Mouse (Mus musculus): ENCODE data around the gene Dop1b.
A peak's percentile ranks its signal among the peaks of the same experiment; 100 is the strongest.
"Not testable (repeated sequence)": the region's sequence is repeated elsewhere in the genome, so short reads cannot be mapped to it uniquely, and the experiment has no call there.

The Dop1b gene

GRCm38 (mm10) chr16:93797841-93798492 lies 86.3 kb downstream of the Dop1b start:
- no peak for DNase-seq

DNA sequence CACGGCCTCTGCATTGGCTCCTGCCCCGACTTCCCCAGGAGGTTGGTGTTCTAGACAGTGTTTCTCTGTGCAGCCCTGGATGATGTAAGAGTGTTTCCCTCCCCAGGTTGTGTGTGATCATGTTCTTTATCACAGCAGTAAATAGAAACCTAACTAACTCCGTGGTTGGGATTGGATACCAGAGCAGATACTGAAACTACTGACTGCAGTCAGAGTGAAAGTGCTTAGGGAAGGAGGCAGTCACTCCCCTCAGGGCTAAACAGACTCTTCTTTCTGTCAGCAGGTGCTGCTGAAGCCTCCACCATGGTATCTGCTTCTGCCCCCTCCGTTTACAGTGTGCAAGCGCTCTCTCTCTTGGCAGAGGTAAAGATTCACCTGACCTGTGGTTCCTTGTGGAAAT lies 86.9 kb downstream of the Dop1b start:
- no peak for DNase-seq

- no peak for DNase-seq
These were observed 87.4 kb downstream of the Dop1b start for GRCm38 (mm10) chr16:93799071-93799470.

GRCm38 (mm10) chr16:93799936-93800335 lies 88.2 kb downstream of the Dop1b start:
- DNase-seq: no peak

GRCm38 (mm10) chr16:93807167-93807566 lies 95.5 kb downstream of the Dop1b start:
- no peak for DNase-seq

GRCm38 (mm10) chr16:93807961-93808554 lies 96.4 kb downstream of the Dop1b start:
- peak; percentile 65 for DNase-seq

DNA sequence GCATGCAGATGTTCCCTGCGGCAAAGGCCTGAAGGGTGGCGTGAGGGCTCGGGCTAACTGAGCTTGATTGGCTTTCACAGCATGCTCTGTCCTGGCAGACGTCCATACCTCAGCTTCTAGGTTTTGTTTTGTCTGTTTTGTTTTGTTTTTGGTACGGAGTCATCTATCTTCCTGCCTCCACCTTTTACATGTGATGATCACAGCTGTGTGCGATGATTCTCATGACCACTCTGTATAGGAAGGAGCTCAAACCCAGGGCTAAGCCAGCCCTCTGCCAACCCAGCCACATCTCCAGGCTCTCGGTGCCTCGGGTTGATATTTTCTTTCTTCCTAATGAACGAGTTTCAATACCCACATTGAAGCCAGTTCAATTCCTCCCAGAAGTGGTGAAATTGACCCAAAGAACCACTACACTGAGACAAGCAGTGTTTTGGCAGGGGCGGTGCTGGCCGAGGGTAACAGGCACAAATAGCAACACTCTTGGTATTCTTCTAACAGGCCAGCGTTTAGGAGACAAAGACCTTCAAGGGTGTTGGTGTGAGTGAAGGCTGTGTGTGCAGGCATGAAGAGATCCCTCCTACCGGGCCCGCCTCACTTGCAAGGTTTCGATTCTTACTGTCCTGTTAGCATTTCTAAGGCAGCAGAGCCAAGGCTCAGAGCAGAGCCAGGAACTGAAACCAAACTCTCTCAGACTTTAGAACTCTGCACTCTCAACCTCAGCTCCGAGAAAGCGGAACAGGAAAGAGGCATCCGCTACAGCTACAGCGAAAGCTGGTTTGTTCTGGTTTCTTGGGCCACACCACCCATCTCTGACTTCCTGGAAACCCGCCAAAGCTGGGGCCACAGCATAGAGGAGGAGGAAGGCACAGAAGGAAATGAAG lies 104.4 kb downstream of the Dop1b start:
- DNase-seq: peak; percentile 89

- DNase-seq: no peak
These were observed 105.2 kb downstream of the Dop1b start for GRCm38 (mm10) chr16:93816861-93817260.

DNA sequence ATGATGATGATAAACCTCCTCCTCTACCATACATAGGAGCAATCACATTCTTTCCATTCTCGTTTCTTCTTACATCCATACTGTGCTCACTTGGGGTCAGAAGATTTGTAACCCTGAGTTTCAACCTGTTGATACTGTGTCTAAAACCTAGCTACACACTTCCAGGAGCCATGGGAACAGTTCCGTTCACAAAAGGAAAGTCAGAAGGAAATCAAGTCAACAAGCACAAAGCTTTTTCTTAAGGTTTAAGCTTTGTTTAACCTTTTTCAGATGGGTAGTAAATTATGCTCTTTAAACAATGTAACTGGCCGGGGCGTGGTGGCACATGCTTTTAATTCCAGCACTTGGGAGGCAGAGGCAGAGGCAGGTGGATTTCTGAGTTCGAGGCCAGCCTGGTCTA lies 105.7 kb downstream of the Dop1b start:
- no peak for DNase-seq

GRCm38 (mm10) chr16:93818691-93819324 lies 107.1 kb downstream of the Dop1b start:
- no peak for DNase-seq

DNA sequence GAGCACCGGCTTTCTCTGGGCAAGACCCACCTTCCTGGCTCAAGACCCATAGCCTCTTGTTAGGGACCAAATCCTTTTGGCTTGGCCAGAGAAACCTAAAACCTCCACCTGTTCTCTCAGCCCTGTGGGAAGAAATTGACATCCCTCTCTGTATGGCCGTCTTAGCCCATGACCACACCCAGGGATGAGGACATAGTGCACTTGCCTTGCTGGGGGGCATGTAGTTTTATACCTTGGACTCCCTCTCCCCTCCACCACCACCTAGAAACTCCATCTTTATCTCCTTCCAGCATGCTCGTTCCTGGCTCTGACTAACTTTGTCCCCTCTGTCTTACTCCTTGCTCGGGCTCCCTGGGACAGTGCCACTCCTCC lies 107.6 kb downstream of the Dop1b start:
- no peak for DNase-seq

GRCm38 (mm10) chr16:93820040-93820439 lies 108.3 kb downstream of the Dop1b start:
- DNase-seq: no peak

DNA sequence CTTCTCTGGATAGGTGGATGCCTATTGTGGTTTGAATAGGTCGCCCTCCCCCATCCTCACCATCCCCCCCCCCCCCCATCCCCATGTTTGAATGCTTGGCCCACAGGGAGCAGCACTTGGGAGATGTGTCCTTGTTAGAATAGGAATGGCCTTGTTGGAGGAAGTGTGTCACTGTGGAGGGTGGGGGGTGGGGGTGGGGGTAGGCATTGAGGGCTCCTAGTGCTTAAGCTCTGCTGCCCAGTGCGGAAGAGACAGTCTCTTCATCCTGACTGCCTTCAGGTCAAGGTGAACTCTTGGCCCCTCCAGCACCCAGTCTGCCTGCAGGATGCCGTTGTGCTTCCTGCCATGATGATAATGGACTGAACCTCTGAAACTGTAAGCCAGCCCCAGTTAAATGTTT lies 110.0 kb downstream of the Dop1b start:
- DNase-seq: no peak

- not testable (repeated sequence) for DNase-seq
These were observed 110.9 kb downstream of the Dop1b start for GRCm38 (mm10) chr16:93822433-93823225.

- DNase-seq: no peak
These were observed 113.1 kb downstream of the Dop1b start for GRCm38 (mm10) chr16:93824799-93825198.

- DNase-seq: no peak
These were observed 113.8 kb downstream of the Dop1b start for GRCm38 (mm10) chr16:93825463-93825862.

GRCm38 (mm10) chr16:93826054-93826453 lies 114.3 kb downstream of the Dop1b start:
- DNase-seq: no peak

DNA sequence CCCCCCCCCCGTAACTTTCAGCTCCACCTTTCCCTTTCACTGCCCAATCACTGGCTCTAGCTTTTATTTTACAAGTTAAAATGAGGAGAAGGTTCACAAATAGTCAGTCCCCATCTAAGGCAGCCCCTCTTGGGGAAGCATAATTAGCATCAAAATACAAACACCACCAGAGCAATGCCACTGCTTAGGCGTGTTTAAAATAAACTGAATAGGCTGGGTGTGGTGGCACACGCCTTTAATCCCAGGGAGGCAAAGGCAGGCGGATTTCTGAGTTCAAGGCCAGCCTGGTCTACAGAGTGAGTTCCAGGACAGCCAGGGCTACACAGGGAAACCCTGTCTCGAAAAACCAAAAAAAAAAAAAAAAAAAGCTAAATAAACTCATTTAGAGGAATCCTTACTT lies 114.8 kb downstream of the Dop1b start:
- not testable (repeated sequence) for DNase-seq

DNA sequence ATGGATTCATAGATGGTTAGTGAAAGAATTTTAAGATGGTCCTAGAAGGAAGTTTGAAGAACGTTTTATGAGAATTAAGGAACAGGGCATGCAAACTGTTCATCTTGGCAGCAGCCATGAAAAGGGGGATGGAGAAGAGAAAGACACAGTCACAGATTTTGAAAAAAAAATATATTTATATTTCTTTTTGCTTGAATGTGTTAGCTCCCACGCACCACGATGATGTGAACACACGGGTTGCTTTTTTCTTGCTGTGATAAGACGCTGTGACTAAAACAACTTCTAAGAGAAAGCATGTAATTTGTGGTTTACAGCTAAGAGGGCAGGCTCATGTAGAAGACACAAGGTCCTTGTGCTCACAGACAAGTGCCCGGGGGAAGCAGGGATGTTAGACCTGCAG lies 115.2 kb downstream of the Dop1b start:
- no peak for DNase-seq

- DNase-seq: no peak
These were observed 117.8 kb downstream of the Dop1b start for GRCm38 (mm10) chr16:93829526-93829925.

- no peak for DNase-seq
These were observed 118.4 kb downstream of the Dop1b start for GRCm38 (mm10) chr16:93830071-93830470.

- peak; percentile 61 for DNase-seq
These were observed 119.2 kb downstream of the Dop1b start for GRCm38 (mm10) chr16:93830916-93831315.
